Mouse (Mus musculus) kidney, postnatal 25 days (tissue): Measurements from ENCODE around the gene Slc30a3.
A peak's percentile ranks its signal among the peaks of the same experiment; 100 is the strongest.
"Not testable (repeated sequence)": the region's sequence is repeated elsewhere in the genome, so short reads cannot be mapped to it uniquely, and the experiment has no call there.

Experiments used
- DNase-seq, 2 experiments: peaks; one replicate each; pipeline ENCODE4 v3.0.0; 2021; ENCODE audit warnings: mixed read lengths in 2 of 2

Slc30a3 gene

GRCm38 (mm10) chr5:31048763-31049641 lies 59.0 kb downstream of the Slc30a3 start, which contains the start of gene Slc5a6:
Gene Slc5a6, minus strand, starts transcription at chr5:31048924.
- peak; percentile 54 to 64 for DNase-seq

- peak; percentile 99 for DNase-seq
Observed at GRCm38 (mm10) chr5:31047848-31048762, 59.9 kb downstream of the Slc30a3 start, which contains the start of gene Atraid. Gene Atraid, plus strand, starts transcription at chr5:31048312.

- no peak for DNase-seq
Observed at GRCm38 (mm10) chr5:31047074-31047473, 61.0 kb downstream of the Slc30a3 start.

- DNase-seq: no peak
Observed at GRCm38 (mm10) chr5:31046416-31046815, 61.6 kb downstream of the Slc30a3 start.

GRCm38 (mm10) chr5:31038171-31038845 lies 69.7 kb downstream of the Slc30a3 start:
- DNase-seq: peak in 1 of 2 experiments; percentile 32

GRCm38 (mm10) chr5:31036556-31036955 lies 71.5 kb downstream of the Slc30a3 start:
- DNase-seq: not testable (repeated sequence)
